Mouse (Mus musculus) forebrain, embryonic 13.5 days (tissue): ENCODE data around the gene Serping1. TPM values are rescaled to one million over a fixed set of nuclear protein-coding genes. Genes with fewer than 3 reads are reported as not detected.

Experiments
- ATAC-seq: fragments of 200-750 bp; cut with Nextera tagmentation; 2 replicates; pipeline ENCODE4 v1.8.0; 2017
- H3K27ac ChIP-seq: fragments of 300-500 bp; sonication (generic); 2 replicates; pipeline ENCODE4 v1.5.1; 2015; ENCODE audit warnings: inconsistent platforms, mild to moderate bottlenecking, moderate library complexity
- H3K27me3 ChIP-seq: fragments of 300-500 bp; sonication (generic); 2 replicates; pipeline ENCODE4 v1.6.1; 2015; ENCODE audit warnings: mild to moderate bottlenecking, inconsistent platforms
- H3K36me3 ChIP-seq: fragments of 300-500 bp; sonication (generic); 2 replicates; pipeline ENCODE4 v1.6.1; 2015; ENCODE audit warnings: mild to moderate bottlenecking, inconsistent platforms; ENCODE audit not compliant: poor library complexity, severe bottlenecking
- H3K4me1 ChIP-seq: fragments of 300-500 bp; sonication (generic); 2 replicates; pipeline ENCODE4 v1.6.1; 2015; ENCODE audit warnings: inconsistent platforms
- H3K4me2 ChIP-seq: fragments of 300-500 bp; sonication (generic); 2 replicates; pipeline ENCODE4 v1.6.1; 2015; ENCODE audit warnings: inconsistent platforms, mild to moderate bottlenecking, moderate library complexity
- H3K4me3 ChIP-seq: fragments of 300-500 bp; sonication (generic); 2 replicates; pipeline ENCODE4 v1.5.1; 2015; ENCODE audit warnings: mild to moderate bottlenecking, inconsistent platforms
- H3K9ac ChIP-seq: fragments of 300-500 bp; sonication (generic); 2 replicates; pipeline ENCODE4 v1.6.1; 2015; ENCODE audit warnings: mild to moderate bottlenecking, inconsistent platforms
- H3K9me3 ChIP-seq: fragments of 300-500 bp; sonication (generic); replicated peaks from 2 replicates; pipeline ENCODE4 v1.6.1; 2016; ENCODE audit warnings: inconsistent platforms
- WGBS: fragments of 180-500 bp; shearing (Covaris S2); methylation state at CpG from one replicate; pipeline ENCODE4 v1.1.7; 2015; 5-methylcytosine and 5-hydroxymethylcytosine counted together
- polyA plus RNA-seq: library from polyadenylated mRNA; unstranded; fragments of >200 nt; fragmentation: Nextera tagmentation; extraction: Ambion mirVana; gene quantifications from 2 replicates; pipeline ENCODE4 v1.2.1, GENCODE M21; 2015

The Serping1 gene
- polyA plus RNA-seq, 1 experiment from 2014 or later, result 25.6 TPM

DNA sequence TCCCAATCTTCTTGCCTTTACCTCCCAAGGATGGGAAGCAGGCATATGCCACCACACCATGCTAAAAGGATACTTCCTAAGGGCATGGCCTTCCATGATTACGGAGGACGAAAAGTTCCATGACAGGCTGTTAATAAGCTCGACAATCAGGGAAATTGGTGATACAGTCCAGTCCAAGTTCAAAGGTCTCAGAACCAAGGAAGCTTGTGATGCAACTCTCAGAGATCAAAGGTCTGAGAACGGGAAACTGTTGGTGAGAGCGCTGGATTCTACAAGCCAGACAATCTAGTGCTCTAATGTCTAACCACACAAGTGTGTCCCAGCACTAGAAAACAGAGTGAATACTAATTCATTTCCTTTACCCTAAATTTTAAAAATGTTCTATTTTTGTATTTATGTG is 19.0 kb downstream of the Serping1 start:
- no peak overlapping the region for H3K4me2 ChIP-seq
- ATAC-seq, result no peak

DNA sequence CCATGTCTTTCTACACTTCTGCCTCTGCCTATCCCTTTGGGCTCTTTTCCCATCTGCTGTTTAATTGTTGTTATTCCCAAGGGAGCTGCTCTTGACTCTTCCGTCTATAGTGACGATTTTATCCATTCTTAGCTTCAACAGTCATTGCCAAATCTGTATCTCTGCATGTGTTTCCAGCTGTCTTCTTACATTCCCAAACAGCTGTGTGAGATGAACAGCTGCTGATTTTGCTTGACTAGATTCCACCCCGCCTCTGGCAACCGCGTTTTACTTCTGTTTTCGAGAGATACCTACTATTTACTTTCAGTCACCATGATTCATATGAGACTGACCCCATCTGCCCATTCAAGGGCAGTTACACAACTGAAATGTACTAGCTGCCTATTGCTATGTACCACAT is 25.1 kb downstream of the Serping1 start:
- H3K4me2 ChIP-seq, result no peak overlapping the region
- WGBS, result 86% methylated on average over 6 of the region's 6 CpGs
- no peak overlapping the region for H3K9ac ChIP-seq
- H3K9me3 ChIP-seq, result no peaks in the 10 kb centered on the region
- no peaks in the 10 kb centered on the region for H3K4me1 ChIP-seq
- ATAC-seq, result no peak
- no peak overlapping the region for H3K4me3 ChIP-seq
- no peaks in the 10 kb centered on the region for H3K27me3 ChIP-seq
- no peaks in the 10 kb centered on the region for H3K36me3 ChIP-seq
- H3K27ac ChIP-seq, result no peak overlapping the region

More for the DNA sequence above, 19.0 kb downstream of the Serping1 start:
- Histone ChIP-seq H3K27ac (no peak overlapping the region), H3K4me3 (no peak overlapping the region), H3K9ac (no peak overlapping the region), H3K4me1 (no peaks in the 10 kb centered on the region), H3K9me3 (no peaks in the 10 kb centered on the region), H3K36me3 (no peaks in the 10 kb centered on the region), H3K27me3 (no peaks in the 10 kb centered on the region)
- 84% methylated on average over 5 of the region's 5 CpGs for WGBS

DNA sequence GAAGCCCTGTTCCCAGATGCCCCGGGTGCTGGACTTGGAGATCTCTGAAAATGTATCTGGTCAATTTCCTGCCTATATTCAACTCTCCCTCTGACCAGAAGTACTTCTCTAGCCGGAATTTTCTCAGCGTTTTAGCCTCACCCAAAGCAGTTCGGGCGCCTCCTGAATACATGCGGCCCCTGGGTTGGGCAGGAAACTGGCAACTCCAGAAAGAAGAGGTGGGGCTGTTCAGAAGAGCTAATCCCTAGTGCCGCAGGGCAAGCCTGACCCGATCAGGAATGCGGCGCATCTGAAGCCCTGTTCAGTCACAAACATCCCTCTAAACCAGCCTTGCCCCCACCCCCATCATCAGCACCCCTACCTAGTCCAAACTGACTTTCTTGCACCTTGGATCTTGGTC is 31.1 kb downstream of the Serping1 start:
- WGBS, result 1% methylated on average over 10 of the region's 10 CpGs
- H3K9me3 ChIP-seq, result no peaks in the 10 kb centered on the region
- H3K4me2 ChIP-seq, result peak overlapping the region; percentile 85
- ATAC-seq, result peak; percentile 37
- H3K4me3 ChIP-seq, result peak overlapping the region; percentile 93
- H3K4me1 ChIP-seq, result peaks cover 40% of the 10 kb centered on the region
- H3K9ac ChIP-seq, result peak overlapping the region; percentile 99
- no peaks in the 10 kb centered on the region for H3K27me3 ChIP-seq
- H3K36me3 ChIP-seq, result peaks cover 7% of the 10 kb centered on the region; the same call in 1 of the 2 replicates
- H3K27ac ChIP-seq, result peak overlapping the region; percentile 99

DNA sequence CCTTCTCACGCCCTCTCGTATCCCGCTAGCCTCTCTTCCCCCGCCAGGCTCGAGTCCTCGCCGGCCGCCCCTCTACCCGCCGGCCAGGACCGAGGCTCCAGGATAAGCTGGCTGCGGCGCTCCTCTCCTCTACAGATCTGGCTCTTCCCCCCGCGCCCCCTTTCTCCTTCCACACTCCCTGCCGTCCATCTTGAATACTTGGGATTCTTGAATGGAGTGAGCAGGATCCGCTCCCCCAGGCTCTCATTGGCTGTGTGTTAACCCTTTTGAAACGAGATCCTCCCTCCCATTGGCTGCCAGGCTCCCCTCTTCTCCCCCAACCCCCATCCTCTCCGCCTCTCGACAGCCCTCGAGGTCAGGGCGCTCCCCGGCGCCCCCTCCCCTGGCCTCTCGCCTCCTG is 31.7 kb downstream of the Serping1 start, which contains the start of gene Gm19426:
Gene Gm19426, minus strand, starts transcription at position 95 of the 400 bp plus-strand sequence.
- under 1% methylated on average over 25 of the region's 25 CpGs for WGBS
- peak; percentile 91 for ATAC-seq
- peak within 1 kb of the TSS; percentile 93 for H3K4me3 ChIP-seq

DNA sequence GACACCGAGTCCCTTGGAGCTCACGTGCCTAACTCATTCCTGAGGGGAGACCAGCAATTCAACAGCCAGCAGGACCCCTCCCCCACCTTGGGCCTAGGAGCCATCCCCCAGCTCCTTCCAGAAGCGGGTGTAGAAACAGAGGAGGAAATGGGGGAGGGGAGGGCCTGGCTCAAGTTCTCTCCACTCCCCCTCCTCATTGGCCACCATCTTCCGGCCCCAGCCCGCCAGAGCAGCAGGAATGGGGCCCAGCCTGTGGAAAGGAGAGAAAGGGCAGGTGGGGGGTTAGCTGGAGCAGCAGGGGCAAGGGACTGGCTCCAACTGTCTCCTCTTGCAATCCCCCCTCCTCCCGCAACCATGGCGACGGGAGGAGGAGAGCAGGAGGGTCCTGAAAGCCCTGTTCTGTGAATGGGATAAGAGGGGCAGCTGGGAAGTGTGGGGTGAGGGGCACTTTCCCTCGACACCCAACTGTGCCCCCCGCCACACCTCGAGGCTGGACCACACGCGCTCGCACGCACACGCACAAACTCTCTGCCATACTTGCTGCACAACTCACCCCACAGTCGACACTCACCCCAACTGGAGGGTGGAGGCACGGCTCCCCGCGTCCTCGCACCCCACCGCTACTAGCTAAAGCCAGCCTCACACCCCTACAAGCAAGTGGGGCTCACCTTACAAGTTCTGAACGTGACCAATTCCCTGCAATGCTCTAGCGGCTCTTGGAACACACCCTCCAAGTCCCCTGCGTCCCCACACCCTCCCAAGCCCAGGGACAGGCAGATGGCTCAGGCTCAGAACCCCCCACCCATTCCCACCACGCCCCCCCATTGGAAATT is 32.6 kb downstream of the Serping1 start:
- H3K36me3 ChIP-seq, result peaks cover 7% of the 10 kb centered on the region; the same call in 1 of the 2 replicates
- H3K9ac ChIP-seq, result peak overlapping the region; percentile 99
- H3K27me3 ChIP-seq, result no peaks in the 10 kb centered on the region
- peak overlapping the region; percentile 85 for H3K4me2 ChIP-seq
- peaks cover 54% of the 10 kb centered on the region for H3K4me1 ChIP-seq
- H3K27ac ChIP-seq, result peak overlapping the region; percentile 99
- peak; percentile 73 for ATAC-seq
- H3K9me3 ChIP-seq, result no peaks in the 10 kb centered on the region
- WGBS, result under 1% methylated on average over 25 of the region's 26 CpGs
- H3K4me3 ChIP-seq, result peak overlapping the region; percentile 93

More for the DNA sequence above, 31.7 kb downstream of the Serping1 start, which contains the start of gene Gm19426:
- H3K27ac ChIP-seq, result peak within 1 kb of the TSS; percentile 99
- peak within 1 kb of the TSS; percentile 85 for H3K4me2 ChIP-seq
- peaks cover 7% of the 10 kb centered on the region; the same call in 1 of the 2 replicates for H3K36me3 ChIP-seq
- no peaks in the 10 kb centered on the region for H3K27me3 ChIP-seq
- H3K9me3 ChIP-seq, result no peaks in the 10 kb centered on the region
- H3K4me1 ChIP-seq, result peaks cover 45% of the 10 kb centered on the region
- H3K9ac ChIP-seq, result peak within 1 kb of the TSS; percentile 99

DNA sequence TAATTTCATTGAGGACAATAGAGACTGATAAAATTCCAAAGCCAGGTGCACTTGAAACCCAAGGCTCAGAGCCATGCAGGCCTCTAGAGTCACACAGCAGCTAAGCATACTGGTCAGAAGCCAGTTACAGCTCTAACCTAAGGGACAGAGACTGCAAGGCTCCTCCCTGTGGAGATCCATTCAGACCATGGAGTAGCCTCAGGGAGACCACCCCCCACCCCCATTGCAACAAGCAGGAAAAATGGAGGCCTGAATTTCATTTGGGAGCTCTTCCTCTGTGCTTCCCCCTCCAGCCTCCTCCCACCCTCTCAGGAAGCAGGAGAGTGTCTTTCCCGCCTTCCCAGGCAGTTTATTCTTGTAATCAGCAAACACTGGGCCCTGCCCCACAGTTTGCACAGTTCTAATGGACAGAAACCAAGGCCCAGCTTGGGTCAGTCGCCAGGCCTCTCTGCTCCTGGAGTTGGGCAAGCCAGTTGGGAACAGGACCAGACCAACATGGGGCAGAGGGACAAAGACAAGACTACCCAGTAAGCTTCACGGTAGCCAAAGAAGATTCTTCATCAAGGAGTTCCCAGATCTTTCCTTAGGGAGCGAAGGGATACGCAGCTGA is 33.3 kb downstream of the Serping1 start:
- Histone ChIP-seq H3K9me3 (no peaks in the 10 kb centered on the region), H3K4me1 (peaks cover 61% of the 10 kb centered on the region), H3K27ac (peak overlapping the region; percentile 99), H3K4me2 (peak overlapping the region; percentile 85), H3K36me3 (peaks cover 7% of the 10 kb centered on the region; the same call in 1 of the 2 replicates), H3K27me3 (no peaks in the 10 kb centered on the region), H3K9ac (peak overlapping the region; percentile 99), H3K4me3 (peak overlapping the region; percentile 93)
- no peak for ATAC-seq
- WGBS, result 0% methylated on average over 5 of the region's 5 CpGs

DNA sequence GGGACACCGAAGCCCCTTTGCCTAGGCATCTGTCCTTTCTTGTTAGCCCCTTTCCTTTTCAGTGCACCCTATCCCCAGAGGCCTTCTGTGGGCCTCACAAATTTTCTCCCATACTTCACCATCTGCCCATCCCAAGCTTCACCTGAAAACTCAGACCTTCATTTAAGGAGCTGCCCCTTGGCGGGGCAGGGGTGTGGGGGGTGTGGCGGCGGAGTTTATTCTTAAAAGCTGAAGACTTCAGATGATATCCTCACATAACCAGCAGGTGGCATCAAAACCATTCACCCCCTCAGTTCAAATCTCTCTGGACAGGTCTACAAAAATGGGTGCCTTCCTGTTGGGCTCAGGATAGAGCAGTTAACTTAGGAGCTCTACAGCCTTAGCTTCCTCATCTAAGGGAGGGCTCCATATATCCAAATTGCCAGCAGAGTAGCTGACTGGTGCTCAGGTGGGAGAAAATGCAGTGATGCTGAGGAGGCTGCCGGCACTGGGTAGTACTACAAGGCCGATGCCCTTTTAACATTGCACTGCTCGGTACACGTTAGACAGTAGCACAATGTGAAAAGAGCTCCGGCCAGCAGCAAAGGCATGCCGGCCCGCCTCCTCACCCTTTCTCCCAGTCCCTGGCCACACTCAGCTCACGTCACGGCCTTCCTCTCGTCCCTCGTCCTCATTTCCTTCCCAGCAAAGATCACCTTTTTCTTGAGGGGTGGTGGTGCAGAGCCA is 34.5 kb downstream of the Serping1 start:
- H3K9ac ChIP-seq, result peak overlapping the region; percentile 99
- H3K36me3 ChIP-seq, result peaks cover 7% of the 10 kb centered on the region; the same call in 1 of the 2 replicates
- peaks cover 72% of the 10 kb centered on the region for H3K4me1 ChIP-seq
- no peaks in the 10 kb centered on the region for H3K27me3 ChIP-seq
- 65% methylated on average over 15 of the region's 15 CpGs for whole genome bisulfite sequencing
- peak overlapping the region; percentile 93 for H3K4me3 ChIP-seq
- H3K4me2 ChIP-seq, result peak overlapping the region; percentile 85
- H3K27ac ChIP-seq, result peak overlapping the region; percentile 55
- H3K9me3 ChIP-seq, result no peaks in the 10 kb centered on the region
- no peak for ATAC-seq

DNA sequence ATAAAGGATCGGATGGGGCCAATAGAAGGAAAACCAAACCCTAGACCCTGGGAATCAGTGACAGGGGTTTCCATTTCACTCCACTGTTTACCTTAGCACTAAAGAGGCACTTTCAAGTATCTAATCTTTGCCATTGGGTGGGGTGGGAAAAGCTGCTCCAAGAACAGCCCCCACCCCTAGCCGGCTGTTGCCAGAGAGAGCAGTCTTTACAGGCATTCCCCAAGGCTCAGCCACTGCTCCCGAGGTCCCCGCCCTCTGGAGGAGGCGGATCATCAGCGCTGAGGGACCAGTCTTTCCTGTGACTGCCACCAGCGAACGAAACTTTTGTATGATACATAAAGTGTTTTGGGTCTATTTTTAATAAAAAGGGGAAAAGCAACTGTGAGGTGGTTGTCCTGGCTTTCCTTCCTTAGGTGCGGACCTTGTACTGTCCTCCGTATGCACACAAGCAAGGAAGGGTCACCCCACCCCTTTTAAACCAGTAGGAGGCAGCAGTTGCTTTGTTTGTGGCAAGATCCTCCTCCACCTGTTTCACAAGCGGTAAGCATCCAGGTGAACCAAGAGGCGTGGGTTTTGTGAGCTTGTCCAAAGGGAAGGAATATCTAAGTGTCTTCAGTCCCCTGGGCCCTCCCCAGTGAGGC is 36.9 kb downstream of the Serping1 start:
- H3K9ac ChIP-seq, result peak overlapping the region; percentile 31; the same call in 1 of the 2 replicates
- peaks cover 85% of the 10 kb centered on the region for H3K4me1 ChIP-seq
- no peaks in the 10 kb centered on the region for H3K27me3 ChIP-seq
- 1% methylated on average over 12 of the region's 12 CpGs for WGBS
- H3K27ac ChIP-seq, result peak overlapping the region; percentile 52
- H3K9me3 ChIP-seq, result no peaks in the 10 kb centered on the region
- 0 out of 2 replicates have a peak overlapping the region, but pooled peaks have one; percentile 6 for H3K4me3 ChIP-seq
- ATAC-seq, result no peak
- peaks cover 7% of the 10 kb centered on the region; the same call in 1 of the 2 replicates for H3K36me3 ChIP-seq
- H3K4me2 ChIP-seq, result peak overlapping the region; percentile 78

DNA sequence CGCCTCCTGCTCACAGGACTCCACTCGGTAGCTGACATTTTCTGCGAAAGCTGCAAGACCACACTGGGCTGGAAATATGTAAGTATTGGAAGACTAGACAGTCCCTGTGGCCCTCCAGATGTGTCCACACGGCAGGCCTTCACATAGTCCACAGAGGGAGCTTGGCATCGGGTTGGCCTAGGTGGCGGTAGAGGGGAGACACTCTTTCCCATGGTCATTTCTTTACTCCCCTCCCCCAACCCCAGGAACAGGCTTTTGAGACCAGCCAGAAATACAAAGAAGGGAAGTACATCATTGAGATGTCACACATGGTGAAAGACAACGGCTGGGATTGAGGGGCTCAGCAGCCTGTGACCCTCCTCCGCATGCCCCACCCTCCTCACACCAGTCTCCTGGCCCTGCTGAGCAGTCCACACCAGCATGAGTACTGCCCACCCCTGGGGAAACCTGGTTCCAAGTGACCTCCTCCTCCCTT is 37.8 kb downstream of the Serping1 start:
- H3K9ac ChIP-seq, result 0 out of 2 replicates have a peak overlapping the region, but pooled peaks have one; percentile 27
- peak overlapping the region; percentile 78 for H3K4me2 ChIP-seq
- H3K4me1 ChIP-seq, result peaks cover 87% of the 10 kb centered on the region
- H3K36me3 ChIP-seq, result peaks cover 7% of the 10 kb centered on the region; the same call in 1 of the 2 replicates
- 4% methylated on average over 8 of the region's 8 CpGs for WGBS
- no peaks in the 10 kb centered on the region for H3K27me3 ChIP-seq
- H3K4me3 ChIP-seq, result 0 out of 2 replicates have a peak overlapping the region, but pooled peaks have one; percentile 4
- H3K27ac ChIP-seq, result peak overlapping the region; percentile 55; the same call in 1 of the 2 replicates
- ATAC-seq, result no peak
- H3K9me3 ChIP-seq, result no peaks in the 10 kb centered on the region

DNA sequence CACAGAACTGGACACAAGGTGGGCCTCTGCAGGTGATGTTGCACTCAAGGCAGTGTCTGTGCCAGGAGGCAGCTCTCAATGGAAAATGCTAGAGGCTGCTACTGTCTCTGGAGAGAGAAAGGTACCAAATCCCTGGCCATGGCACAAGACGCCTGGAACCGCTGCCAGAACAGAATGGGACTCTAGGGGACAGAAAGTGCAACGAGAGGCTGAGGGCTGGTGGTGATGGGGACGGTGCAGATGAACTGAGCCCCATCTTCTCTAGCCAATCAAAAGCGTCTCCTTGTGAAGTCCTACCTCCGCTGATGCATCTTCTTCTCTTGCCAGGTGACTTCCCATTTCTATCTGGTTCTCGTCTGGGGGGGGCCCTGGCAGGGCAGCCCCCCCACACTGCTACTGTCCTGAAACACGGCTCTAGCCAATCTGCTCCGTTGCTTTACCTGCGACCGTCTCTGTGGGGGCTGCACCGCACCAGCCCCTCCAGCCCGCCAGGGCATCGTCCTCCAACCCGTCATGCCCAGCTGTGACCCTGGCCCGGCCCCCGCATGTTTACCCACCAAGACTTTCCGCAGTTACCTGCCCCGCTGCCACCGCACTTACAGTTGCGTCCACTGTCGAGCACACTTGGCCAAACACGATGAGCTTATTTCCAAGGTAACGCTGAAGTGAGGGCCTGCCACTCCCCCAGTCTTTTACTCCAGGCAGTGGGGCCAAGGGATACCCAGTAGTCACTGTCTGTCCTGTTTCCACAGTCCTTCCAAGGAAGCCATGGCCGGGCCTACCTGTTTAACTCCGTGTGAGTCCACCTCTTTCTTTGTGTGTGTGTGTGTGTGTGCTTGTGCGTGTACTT is 38.7 kb downstream of the Serping1 start:
- peaks cover 77% of the 10 kb centered on the region for H3K4me1 ChIP-seq
- no peaks in the 10 kb centered on the region for H3K9me3 ChIP-seq
- no peaks in the 10 kb centered on the region for H3K27me3 ChIP-seq
- H3K4me2 ChIP-seq, result peak overlapping the region; percentile 78
- H3K36me3 ChIP-seq, result peaks cover 7% of the 10 kb centered on the region; the same call in 1 of the 2 replicates
- no peak for ATAC-seq
- no peak overlapping the region for H3K27ac ChIP-seq
- peak overlapping the region; percentile 82 for H3K9ac ChIP-seq
- peak overlapping the region; percentile 57 for H3K4me3 ChIP-seq
- 4% methylated on average over 27 of the region's 27 CpGs for WGBS
